Mouse (Mus musculus): Measurements from ENCODE around the gene Ttf2.

- no peak for TF ChIP-seq CTCF (IDR thresholded peaks at IDR 0.05; ENCODE audit: insufficient read depth, low read depth, low read length)
- TF ChIP-seq POLR2A (IDR thresholded peaks at IDR 0.05; ENCODE audit: insufficient read depth, low read depth, low read length) = no peak
These were observed 28.9 kb downstream of the Ttf2 start for GRCm38 (mm10) chr3:100940496-100941037.

Data from olfactory bulb, adult 2 months (tissue).